Mouse (Mus musculus): ENCODE measurements around the gene Akap3.

The Akap3 gene

GRCm38 (mm10) chr6:126852881-126853280 lies at the start of gene Akap3:
Gene Akap3 (plus strand): TSS chr6:126853098.
- DNase-seq, result no peak

GRCm38 (mm10) chr6:126806783-126807182 lies 46.1 kb upstream of the Akap3 start:
- no peak for DNase-seq

GRCm38 (mm10) chr6:126808134-126808533 lies 44.8 kb upstream of the Akap3 start:
- no peak for DNase-seq

GRCm38 (mm10) chr6:126808561-126808960 lies 44.3 kb upstream of the Akap3 start:
- DNase-seq, result no peak

- no peak for DNase-seq
These were observed 41.4 kb upstream of the Akap3 start for GRCm38 (mm10) chr6:126811481-126811880.

- DNase-seq, result no peak
These were observed 37.6 kb upstream of the Akap3 start for GRCm38 (mm10) chr6:126815206-126815750.

GRCm38 (mm10) chr6:126816338-126816737 lies 36.6 kb upstream of the Akap3 start:
- DNase-seq, result no peak

GRCm38 (mm10) chr6:126823087-126823486 lies 29.8 kb upstream of the Akap3 start:
- DNase-seq, result no peak

- DNase-seq, result no peak
These were observed 16.3 kb upstream of the Akap3 start for GRCm38 (mm10) chr6:126836628-126837027.

- peak; percentile 92 to 98 for DNase-seq
These were observed 3.9 kb upstream of the Akap3 start, which contains the start of gene Ndufa9 for GRCm38 (mm10) chr6:126848712-126849704. Gene Ndufa9 (minus strand): TSS chr6:126849136.

- no peak for DNase-seq
These were observed 24.2 kb downstream of the Akap3 start for GRCm38 (mm10) chr6:126877118-126877517.

- no peak for DNase-seq
These were observed 54.5 kb downstream of the Akap3 start for GRCm38 (mm10) chr6:126907378-126907777.

GRCm38 (mm10) chr6:126907876-126908275 lies 55.0 kb downstream of the Akap3 start:
- DNase-seq, result no peak

GRCm38 (mm10) chr6:126910727-126911126 lies 57.8 kb downstream of the Akap3 start:
- DNase-seq, result no peak

GRCm38 (mm10) chr6:126914928-126915327 lies 62.0 kb downstream of the Akap3 start:
- DNase-seq, result no peak

- DNase-seq, result no peak
These were observed 68.4 kb downstream of the Akap3 start, which contains the start of gene Dyrk4 for GRCm38 (mm10) chr6:126921111-126921881. Gene Dyrk4 (minus strand): TSS chr6:126921839.

All from cerebellum, adult 18-20 months (tissue).